Mouse (Mus musculus) intestine, embryonic 16.5 days (tissue): Measurements from ENCODE around the gene Cdc5l. TPM values are rescaled to one million over a fixed set of nuclear protein-coding genes. Genes with fewer than 3 reads are reported as not detected.

Experiments
- ATAC-seq: fragments of 200-750 bp; cut with Nextera tagmentation; 2 replicates; pipeline ENCODE4 v1.8.0; 2017; ENCODE audit warnings: moderate TSS enrichment, moderate library complexity
- H3K27ac ChIP-seq: fragments of 300-500 bp; sonication (generic); 2 replicates; pipeline ENCODE4 v1.5.1; 2014; ENCODE audit warnings: mild to moderate bottlenecking, low read length
- H3K27me3 ChIP-seq: fragments of 300-500 bp; sonication (generic); replicated peaks from 2 replicates; pipeline ENCODE4 v1.6.1; 2014; ENCODE audit warnings: low read length, control low read depth, mixed read lengths; ENCODE audit not compliant: control insufficient read depth, insufficient read depth
- H3K36me3 ChIP-seq: fragments of 300-500 bp; sonication (generic); 2 replicates; pipeline ENCODE4 v1.6.1; 2014; ENCODE audit warnings: low read length, control low read depth; ENCODE audit not compliant: control insufficient read depth, insufficient read depth
- H3K4me1 ChIP-seq: fragments of 300-500 bp; sonication (generic); 2 replicates; pipeline ENCODE4 v1.6.1; 2014; ENCODE audit warnings: low read length, control low read depth, mixed read lengths; ENCODE audit not compliant: control insufficient read depth, insufficient read depth
- H3K4me2 ChIP-seq: fragments of 300-500 bp; sonication (generic); 2 replicates; pipeline ENCODE4 v1.6.1; 2014; ENCODE audit warnings: low read depth, low read length, control low read depth
- H3K4me3 ChIP-seq: fragments of 300-500 bp; sonication (generic); 2 replicates; pipeline ENCODE4 v1.5.1; 2014; ENCODE audit warnings: mild to moderate bottlenecking, low read length
- H3K9ac ChIP-seq: fragments of 300-500 bp; sonication (generic); 2 replicates; pipeline ENCODE4 v1.6.1; 2014; ENCODE audit warnings: low read depth, low read length
- H3K9me3 ChIP-seq: fragments of 300-500 bp; sonication (generic); 2 replicates; pipeline ENCODE4 v1.6.1; 2016; ENCODE audit warnings: low read length, control low read depth; ENCODE audit not compliant: control insufficient read depth
- whole genome bisulfite sequencing: fragments of 180-500 bp; shearing (Covaris S2); extraction: QIAGEN DNeasy Blood & Tissue Kit; methylation state at CpG from one replicate; pipeline ENCODE4 v1.1.7; 2014; 5-methylcytosine and 5-hydroxymethylcytosine counted together
- polyA plus RNA-seq: library from polyadenylated mRNA; unstranded; fragments of >200 nt; fragmentation: Nextera tagmentation; extraction: Ambion mirVana; gene quantifications from 2 replicates; pipeline ENCODE4 v1.2.1, GENCODE M21; 2015

Cdc5l gene
- polyA plus RNA-seq, 1 experiment from 2014 or later: 51.8 TPM

- H3K9ac ChIP-seq: no peak overlapping the region
- no peaks in the 10 kb centered on the region for H3K4me1 ChIP-seq
- no peak for ATAC-seq
- H3K4me3 ChIP-seq: no peak overlapping the region
- no peaks in the 10 kb centered on the region for H3K27me3 ChIP-seq
- H3K36me3 ChIP-seq: no peaks in the 10 kb centered on the region
- H3K27ac ChIP-seq: no peak overlapping the region
- 83% methylated on average over 9 of the region's 9 CpGs for WGBS
- H3K4me2 ChIP-seq: no peak overlapping the region
- no peaks in the 10 kb centered on the region for H3K9me3 ChIP-seq
Observed at GRCm38 (mm10) chr17:45356431-45356830, 77.1 kb downstream of the Cdc5l start.

GRCm38 (mm10) chr17:45347951-45348350, 85.6 kb downstream of the Cdc5l start:
- no peaks in the 10 kb centered on the region for H3K27me3 ChIP-seq
- ATAC-seq: no peak
- H3K36me3 ChIP-seq: no peaks in the 10 kb centered on the region
- H3K9me3 ChIP-seq: peaks cover 9% of the 10 kb centered on the region
- no peak overlapping the region for H3K27ac ChIP-seq
- no peak overlapping the region for H3K4me2 ChIP-seq
- H3K4me1 ChIP-seq: no peaks in the 10 kb centered on the region
- H3K9ac ChIP-seq: no peak overlapping the region
- 93% methylated on average over 4 of the region's 4 CpGs for WGBS
- no peak overlapping the region for H3K4me3 ChIP-seq

Other genes starting within 250 kb of the Cdc5l start
- gene Spats1, start 41.7 kb upstream of the Cdc5l start, polyA plus RNA-seq: 0.23 and 0.27 TPM in 2 replicates
- 14.8 and 16.6 TPM in 2 replicates for gene Aars2, start 73.1 kb upstream of the Cdc5l start, polyA plus RNA-seq
- gene Tcte1, start 89.7 kb upstream of the Cdc5l start, polyA plus RNA-seq: 0.20 and 0.47 TPM in 2 replicates
- 2.2 and 2.5 TPM in 2 replicates for gene Tmem151b, start 115.9 kb upstream of the Cdc5l start, polyA plus RNA-seq
- gene Nfkbie, start 122.0 kb upstream of the Cdc5l start, polyA plus RNA-seq: 5.0 and 5.5 TPM in 2 replicates
- gene Slc35b2, start 130.1 kb upstream of the Cdc5l start, polyA plus RNA-seq: 132 and 136 TPM in 2 replicates
- 1,309 and 1,475 TPM in 2 replicates for gene Hsp90ab1, start 139.5 kb upstream of the Cdc5l start, polyA plus RNA-seq
- 73.4 and 83.1 TPM in 2 replicates for gene Slc29a1, start 165.9 kb upstream of the Cdc5l start, polyA plus RNA-seq
- 0.22 and 0.64 TPM in 2 replicates for gene Mymx, start 168.4 kb upstream of the Cdc5l start, polyA plus RNA-seq
- gene Capn11, start 225.6 kb upstream of the Cdc5l start, polyA plus RNA-seq: 0.17 and 0.33 TPM in 2 replicates